Mouse (Mus musculus) G1E (cell line): ENCODE data around the gene Mras. TPM values are rescaled to one million over a fixed set of nuclear protein-coding genes. Genes with fewer than 3 reads are reported as not detected.

Experiments
- ATAC-seq: 2 replicates; pipeline ENCODE4 v1.8.0; 2016; ENCODE audit warnings: mild to moderate bottlenecking; ENCODE audit not compliant: insufficient number of reproducible peaks, poor library complexity, low FRiP score, severe bottlenecking; ENCODE audit errors: extremely low read depth
- DNase-seq: peaks from one replicate; pipeline ENCODE4 v3.0.0; 2012; ENCODE audit warnings: low spot score
- H3K27me3 ChIP-seq: 2 replicates; pipeline ENCODE4 v1.6.1; 2012; ENCODE audit warnings: mild to moderate bottlenecking, low read length, inconsistent platforms; ENCODE audit not compliant: insufficient read depth
- H3K36me3 ChIP-seq: replicated peaks from 2 replicates; pipeline ENCODE3; 2012; ENCODE audit warnings: mild to moderate bottlenecking, inconsistent platforms
- H3K4me1 ChIP-seq: 2 replicates; pipeline ENCODE4 v1.6.1; 2012; ENCODE audit warnings: low read depth, low read length, inconsistent platforms, mixed read lengths; ENCODE audit not compliant: insufficient read depth
- H3K4me3 ChIP-seq: 2 replicates; pipeline ENCODE4 v1.5.1; 2012; ENCODE audit warnings: low read depth, mild to moderate bottlenecking, inconsistent platforms, low read length, moderate library complexity, mixed read lengths
- H3K9me3 ChIP-seq: replicated peaks from 2 replicates; pipeline ENCODE4 v1.6.1; 2012; ENCODE audit warnings: inconsistent platforms
- CTCF ChIP-seq: IDR thresholded peaks from 2 replicates; pipeline ENCODE4 v1.5.1; 2012; ENCODE audit warnings: low read depth, low read length, inconsistent platforms, mixed read lengths
- GATA1 ChIP-seq: IDR thresholded peaks from 2 replicates; pipeline ENCODE4 v1.6.1; 2012; ENCODE audit warnings: borderline replicate concordance, low read length, inconsistent platforms, mixed read lengths
- GATA2 ChIP-seq: IDR thresholded peaks from 2 replicates; pipeline ENCODE4 v1.6.1; 2012; ENCODE audit warnings: low read depth, low read length, inconsistent platforms, borderline replicate concordance
- POLR2AphosphoS5 ChIP-seq: IDR thresholded peaks from 2 replicates; pipeline ENCODE4 v1.6.1; 2012; ENCODE audit warnings: low read depth, low read length, inconsistent platforms; ENCODE audit not compliant: insufficient replicate concordance
- TAL1 ChIP-seq: conservative IDR thresholded peaks from 2 replicates; pipeline ENCODE4 v1.6.1; 2012; ENCODE audit warnings: low read depth, low read length, inconsistent platforms, mixed read lengths
- polyA plus RNA-seq: library from polyadenylated mRNA; stranded (reverse); fragments of >175 nt; gene quantifications from 2 replicates; pipeline ENCODE4 v1.2.3, GENCODE M21; 2012
- total RNA-seq, 2 experiments: library from RNA; stranded (forward) in 1 of 2; stranded (reverse) in 1 of 2; fragments of 200-1000 nt in 1 of 2; fragments of >200 nt in 1 of 2; fragmentation: Nextera tagmentation in 1 of 2; gene quantifications; 2 replicates each; pipeline ENCODE4 v1.2.3; 2014 to 2017

Gene Mras
- total and polyA plus RNA-seq, 3 experiments: 0.12 to 2.1 TPM; not detected in 1

DNA sequence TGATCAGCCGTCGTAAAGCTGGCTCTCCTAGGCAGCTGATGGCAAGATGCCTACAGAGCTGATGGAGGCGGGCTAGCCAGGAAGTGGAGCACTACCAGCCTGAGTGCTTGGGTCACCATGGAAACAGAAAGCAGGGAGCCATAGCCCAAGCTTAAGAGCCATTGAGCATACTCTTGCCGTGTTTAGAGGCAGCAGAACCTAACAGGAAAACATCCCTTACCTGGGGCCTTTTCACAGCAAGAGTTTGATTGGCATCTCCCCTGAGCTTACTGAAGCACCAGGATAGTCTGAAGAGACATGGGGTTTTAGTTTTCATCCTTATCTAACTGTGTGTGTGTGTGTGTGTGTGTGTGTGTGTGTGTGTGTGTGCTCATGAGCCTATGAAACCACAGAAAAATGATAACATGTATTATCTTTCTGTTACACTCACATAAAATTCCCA lies 91.8 kb downstream of the Mras start:
- no peaks in the 10 kb centered on the region for H3K9me3 ChIP-seq
- TF ChIP-seq GATA1 (no peak), CTCF (no peak), POLR2AphosphoS5 (no peak), TAL1 (no peak), GATA2 (no peak)
- DNase-seq: no peak
- no peak for ATAC-seq
- H3K27me3 ChIP-seq: peaks cover 32% of the 10 kb centered on the region
- peaks cover 42% of the 10 kb centered on the region for H3K4me1 ChIP-seq
- no peak overlapping the region for H3K4me3 ChIP-seq
- H3K36me3 ChIP-seq: no peaks in the 10 kb centered on the region

DNA sequence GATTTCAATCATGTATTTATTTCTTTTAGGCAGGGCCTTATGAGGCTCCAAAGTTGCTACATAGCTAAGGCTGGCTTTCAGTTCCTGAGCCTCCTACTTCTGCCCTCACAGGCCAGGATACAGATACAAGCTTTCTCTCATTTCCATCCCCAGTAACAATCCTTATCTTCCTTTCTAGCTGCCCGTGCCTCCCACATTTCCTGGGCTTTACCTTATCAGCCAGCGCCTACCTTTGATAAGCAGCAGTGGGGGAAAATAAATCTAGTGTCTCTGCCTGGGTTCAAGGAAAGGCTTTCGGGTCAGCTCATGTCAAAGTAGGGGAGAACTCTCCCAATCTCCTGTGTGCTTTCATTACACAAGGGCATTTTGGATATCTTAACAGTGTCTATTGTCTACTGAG lies 95.6 kb downstream of the Mras start:
- no peaks in the 10 kb centered on the region for H3K9me3 ChIP-seq
- DNase-seq: no peak

DNA sequence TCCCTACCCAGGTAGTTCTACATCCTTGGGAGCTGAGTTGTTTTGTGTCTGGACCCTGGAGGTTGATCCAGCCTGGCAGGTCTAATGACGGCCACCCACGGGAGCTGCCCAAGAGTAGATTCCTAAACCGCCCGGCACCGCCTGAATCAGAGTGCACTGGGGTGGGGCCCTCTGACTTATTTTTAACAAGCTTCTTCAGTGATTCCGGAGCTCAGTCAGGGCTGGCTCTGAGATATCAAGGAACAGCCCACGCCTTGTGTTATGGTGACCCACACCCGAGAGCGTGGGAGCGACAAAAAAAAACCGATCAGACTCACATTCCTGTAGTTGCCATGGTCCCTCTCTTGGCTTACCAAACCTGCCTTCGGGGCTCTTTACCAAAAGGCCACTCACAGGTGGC lies 97.1 kb downstream of the Mras start:
- Histone ChIP-seq H3K9me3 (no peaks in the 10 kb centered on the region), H3K4me1 (peaks cover 43% of the 10 kb centered on the region), H3K27me3 (peaks cover 35% of the 10 kb centered on the region), H3K36me3 (no peaks in the 10 kb centered on the region), H3K4me3 (no peak overlapping the region)
- DNase-seq (no peak), ATAC-seq (no peak)
- TF ChIP-seq CTCF (no peak), GATA1 (no peak), TAL1 (no peak), GATA2 (no peak), POLR2AphosphoS5 (no peak)

More for the DNA sequence above, 95.6 kb downstream of the Mras start:
- peak; percentile 41; the same call in 1 of the 2 replicates for ATAC-seq
- H3K4me3 ChIP-seq: no peak overlapping the region
- peaks cover 26% of the 10 kb centered on the region for H3K27me3 ChIP-seq
- H3K36me3 ChIP-seq: no peaks in the 10 kb centered on the region
- H3K4me1 ChIP-seq: peaks cover 54% of the 10 kb centered on the region
- 0 out of 2 replicates have a peak, but pooled peaks have one; percentile 11 for TF ChIP-seq TAL1
- TF ChIP-seq GATA2: no peak
- TF ChIP-seq POLR2AphosphoS5: no peak

DNA sequence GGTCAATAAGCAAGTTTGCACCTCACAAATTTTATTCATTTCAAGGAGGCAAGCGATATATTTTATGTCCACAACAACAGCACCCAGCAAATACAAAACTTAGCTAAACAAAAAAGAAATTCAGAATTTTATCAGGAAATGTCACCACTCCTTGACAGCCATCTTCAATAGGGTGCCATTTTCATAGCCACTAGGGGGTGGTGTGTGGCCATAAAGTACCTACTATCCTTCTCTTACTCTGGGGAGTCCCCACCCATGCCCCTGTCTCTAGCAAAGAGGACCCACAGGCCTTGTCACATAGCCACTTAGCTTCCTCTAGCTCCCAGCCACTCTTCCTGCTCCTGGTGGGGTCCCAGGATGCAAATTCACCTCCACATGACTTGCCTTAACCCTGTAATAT lies 98.0 kb downstream of the Mras start:
- Histone ChIP-seq H3K36me3 (no peaks in the 10 kb centered on the region), H3K4me3 (no peak overlapping the region), H3K9me3 (no peaks in the 10 kb centered on the region), H3K4me1 (peaks cover 40% of the 10 kb centered on the region), H3K27me3 (peaks cover 37% of the 10 kb centered on the region)
- DNase-seq: no peak
- no peak for ATAC-seq
- TF ChIP-seq POLR2AphosphoS5 (no peak), GATA2 (no peak), CTCF (no peak), TAL1 (no peak), GATA1 (no peak)

DNA sequence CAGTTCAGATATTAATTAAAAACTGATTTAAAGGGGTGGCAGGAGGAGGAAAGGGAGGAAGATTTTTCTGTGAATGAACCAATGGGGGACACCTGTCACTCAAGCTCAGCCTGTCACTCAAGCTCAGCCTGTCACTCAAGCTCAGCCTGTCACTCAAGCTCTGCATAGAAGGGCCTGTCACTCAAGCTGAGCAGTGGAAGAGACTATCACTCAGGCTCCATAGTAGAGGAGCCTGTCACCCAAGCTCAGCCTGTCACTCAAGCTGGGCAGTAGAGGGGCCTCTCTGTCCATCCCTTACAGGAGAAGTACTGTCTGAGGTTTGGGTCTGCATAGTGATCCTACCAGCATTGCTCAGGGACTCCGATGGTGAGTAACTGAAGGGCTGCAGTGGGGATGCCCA lies 98.9 kb downstream of the Mras start:
- ATAC-seq (no peak), DNase-seq (no peak)
- H3K4me3 ChIP-seq: no peak overlapping the region
- H3K36me3 ChIP-seq: no peaks in the 10 kb centered on the region
- peaks cover 32% of the 10 kb centered on the region for H3K4me1 ChIP-seq
- TF ChIP-seq GATA1 (no peak), TAL1 (no peak), GATA2 (no peak), POLR2AphosphoS5 (no peak), CTCF (no peak)
- H3K9me3 ChIP-seq: no peaks in the 10 kb centered on the region
- H3K27me3 ChIP-seq: peaks cover 39% of the 10 kb centered on the region

DNA sequence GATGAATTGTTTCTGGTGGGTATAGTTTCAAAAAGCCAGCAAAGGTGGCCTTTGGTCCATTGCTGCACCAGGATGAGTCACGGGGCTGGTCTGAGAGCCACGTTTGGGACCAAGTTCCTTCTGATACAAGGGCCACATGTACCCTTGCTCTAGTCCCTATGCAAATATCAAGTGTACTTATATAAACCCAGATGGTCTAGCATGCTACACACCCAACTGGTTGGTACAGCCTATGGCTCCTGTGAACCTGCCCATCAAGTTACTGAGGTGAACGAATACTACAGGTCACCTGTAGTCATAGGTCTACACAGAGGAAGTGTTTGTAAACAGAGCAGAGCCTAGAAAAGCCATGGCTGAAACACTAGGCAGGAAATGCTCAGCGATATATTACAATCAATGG lies 100.6 kb downstream of the Mras start:
- TF ChIP-seq GATA2: no peak
- TF ChIP-seq POLR2AphosphoS5: no peak
- no peak for TF ChIP-seq GATA1
- TF ChIP-seq TAL1: no peak
- no peak for TF ChIP-seq CTCF
- Histone ChIP-seq H3K4me3 (no peak overlapping the region), H3K4me1 (peaks cover 20% of the 10 kb centered on the region), H3K9me3 (no peaks in the 10 kb centered on the region), H3K36me3 (no peaks in the 10 kb centered on the region), H3K27me3 (peaks cover 47% of the 10 kb centered on the region)
- ATAC-seq: no peak
- DNase-seq: no peak

Other genes with a start within 250 kb of the Mras start
- gene Faiml, start 200.1 kb downstream of the Mras start, total RNA-seq (2014; fragmentation: Nextera tagmentation): not detected in 2 replicates
- gene Faiml, start 200.1 kb downstream of the Mras start, total RNA-seq (2017): 0.35 TPM in 1 of 2 replicates, not detected in the other
- not detected in 2 replicates for gene Faiml, start 200.1 kb downstream of the Mras start, polyA plus RNA-seq
- gene Cep70, start 194.0 kb downstream of the Mras start, total RNA-seq (2014; fragmentation: Nextera tagmentation): 126 and 147 TPM in 2 replicates
- 36.4 and 45.5 TPM in 2 replicates for gene Cep70, start 194.0 kb downstream of the Mras start, total RNA-seq (2017)
- 2.3 and 4.2 TPM in 2 replicates for gene Cep70, start 194.0 kb downstream of the Mras start, polyA plus RNA-seq
- gene Esyt3, start 78.8 kb downstream of the Mras start, total RNA-seq (2014; fragmentation: Nextera tagmentation): not detected in 2 replicates
- gene Esyt3, start 78.8 kb downstream of the Mras start, total RNA-seq (2017): under 0.01 and 0.49 TPM in 2 replicates
- not detected in 2 replicates for gene Esyt3, start 78.8 kb downstream of the Mras start, polyA plus RNA-seq
- gene Nme9, start 14.1 kb upstream of the Mras start, total RNA-seq (2014; fragmentation: Nextera tagmentation): not detected in 2 replicates
- not detected in 2 replicates for gene Nme9, start 14.1 kb upstream of the Mras start, total RNA-seq (2017)
- not detected in 2 replicates for gene Nme9, start 14.1 kb upstream of the Mras start, polyA plus RNA-seq
- gene Armc8, start 131.5 kb upstream of the Mras start, total RNA-seq (2014; fragmentation: Nextera tagmentation): 27.8 and 36.5 TPM in 2 replicates
- gene Armc8, start 131.5 kb upstream of the Mras start, total RNA-seq (2017): 29.1 and 31.8 TPM in 2 replicates
- 2.4 and 3.6 TPM in 2 replicates for gene Armc8, start 131.5 kb upstream of the Mras start, polyA plus RNA-seq
- gene Dbr1, start 138.4 kb upstream of the Mras start, total RNA-seq (2014; fragmentation: Nextera tagmentation): 14.7 and 17.3 TPM in 2 replicates
- gene Dbr1, start 138.4 kb upstream of the Mras start, total RNA-seq (2017): 49.0 and 52.7 TPM in 2 replicates
- gene Dbr1, start 138.4 kb upstream of the Mras start, polyA plus RNA-seq: 46.2 and 48.9 TPM in 2 replicates
- gene A4gnt, start 175.1 kb upstream of the Mras start, total RNA-seq (2014; fragmentation: Nextera tagmentation): not detected in 2 replicates
- 0.16 TPM in 1 of 2 replicates, not detected in the other for gene A4gnt, start 175.1 kb upstream of the Mras start, total RNA-seq (2017)
- gene A4gnt, start 175.1 kb upstream of the Mras start, polyA plus RNA-seq: not detected in 2 replicates
- not detected in 2 replicates for gene Dzip1l, start 192.1 kb upstream of the Mras start, total RNA-seq (2014; fragmentation: Nextera tagmentation)
- 0.33 and 0.58 TPM in 2 replicates for gene Dzip1l, start 192.1 kb upstream of the Mras start, total RNA-seq (2017)
- not detected in 2 replicates for gene Dzip1l, start 192.1 kb upstream of the Mras start, polyA plus RNA-seq